Mouse (Mus musculus): Measurements from ENCODE around the gene Apoh.

Apoh gene

GRCm38 (mm10) chr11:108377680-108378362, 34.7 kb downstream of the Apoh start:
- peak; percentile 79 for DNase-seq (ENCODE audit: extremely low read depth, insufficient read length, low spot score)

- DNase-seq (ENCODE audit: extremely low read depth, insufficient read length, low spot score): peak; percentile 19
Observed at GRCm38 (mm10) chr11:108378363-108378751, 35.2 kb downstream of the Apoh start.

GRCm38 (mm10) chr11:108382664-108383063, 39.5 kb downstream of the Apoh start:
- no peak for DNase-seq (ENCODE audit: extremely low read depth, insufficient read length, low spot score)

DNA sequence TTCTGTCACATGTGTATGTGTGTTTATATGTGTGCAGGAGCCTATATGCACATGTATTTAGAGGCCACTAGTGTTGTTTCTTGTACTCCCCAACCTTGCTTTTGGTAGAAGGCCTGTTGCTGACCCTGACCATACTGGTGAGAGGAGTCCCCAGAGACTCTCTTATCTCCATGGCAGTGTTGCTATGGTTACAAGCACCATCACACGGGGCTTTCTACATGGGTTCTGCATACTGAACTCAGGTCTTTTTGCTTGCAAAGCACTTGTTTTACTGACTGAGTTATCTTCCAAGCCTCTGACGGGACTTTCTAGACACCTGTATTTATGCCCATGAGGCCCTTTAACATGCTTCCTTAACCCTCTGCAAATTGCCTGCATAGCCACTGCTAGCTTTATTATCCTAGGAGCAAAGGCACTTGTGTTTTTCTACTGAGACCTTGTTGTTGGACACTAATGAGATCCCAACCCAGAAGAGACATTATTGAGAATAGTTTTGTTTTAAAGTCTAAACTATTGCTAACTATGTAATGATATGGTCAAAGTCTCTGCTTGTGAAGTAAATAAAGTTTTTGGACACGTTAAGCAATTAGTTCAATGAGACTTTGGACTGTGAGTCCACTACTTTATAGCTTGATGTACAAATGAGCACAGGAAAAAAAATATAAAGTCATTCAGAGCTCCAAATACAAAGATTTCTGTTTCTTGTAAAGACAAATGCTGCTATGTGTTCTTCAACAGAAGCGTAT, 41.9 kb downstream of the Apoh start:
- DNase-seq (ENCODE audit: extremely low read depth, insufficient read length, low spot score): no peak

GRCm38 (mm10) chr11:108385666-108386024, 42.5 kb downstream of the Apoh start:
- DNase-seq (ENCODE audit: extremely low read depth, insufficient read length, low spot score): no peak

DNA sequence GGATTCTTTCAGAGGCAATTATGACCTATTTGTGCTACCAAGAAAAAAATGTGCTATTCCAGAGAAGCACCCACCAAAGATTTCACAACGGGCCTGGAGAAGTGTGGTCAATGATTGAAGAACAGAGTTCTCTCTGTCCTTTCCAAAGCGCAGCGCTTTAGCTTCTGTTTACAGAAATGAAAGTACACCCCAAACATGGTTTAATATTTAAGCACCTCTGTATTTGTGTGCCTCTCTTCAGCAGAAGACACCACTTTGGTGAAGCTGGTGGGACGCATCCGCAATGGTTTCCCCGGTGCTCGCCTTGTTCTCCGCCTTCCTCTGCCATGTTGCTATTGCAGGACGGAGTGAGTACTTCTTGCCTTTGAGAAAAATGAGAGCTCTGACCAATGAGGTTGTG, 51.9 kb downstream of the Apoh start:
- DNase-seq (ENCODE audit: extremely low read depth, insufficient read length, low spot score): no peak

GRCm38 (mm10) chr11:108396076-108396829, 53.1 kb downstream of the Apoh start:
- no peak for DNase-seq (ENCODE audit: extremely low read depth, insufficient read length, low spot score)

- DNase-seq (ENCODE audit: extremely low read depth, insufficient read length, low spot score): no peak
Observed at GRCm38 (mm10) chr11:108409876-108410644, 66.9 kb downstream of the Apoh start.

GRCm38 (mm10) chr11:108416360-108416759, 73.2 kb downstream of the Apoh start:
- no peak for DNase-seq (ENCODE audit: extremely low read depth, insufficient read length, low spot score)

DNA sequence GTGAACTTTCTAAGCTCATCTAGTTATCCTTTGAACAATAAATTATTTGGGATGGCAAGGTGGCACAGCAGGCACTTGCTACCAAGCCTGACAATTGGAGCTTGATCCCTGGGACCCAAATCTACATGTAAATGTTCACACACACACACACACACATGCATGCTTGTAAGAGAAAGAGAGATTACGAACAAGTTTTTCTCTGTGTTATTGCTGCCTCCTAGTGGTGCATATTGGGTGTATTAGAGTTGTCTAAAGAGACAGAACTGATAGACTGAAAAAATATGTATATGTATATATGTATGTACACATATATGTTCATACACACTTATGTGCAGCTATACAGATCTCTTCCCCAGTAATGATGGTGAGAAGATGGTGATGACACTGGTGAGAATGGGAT, 75.4 kb downstream of the Apoh start:
- DNase-seq (ENCODE audit: extremely low read depth, insufficient read length, low spot score): no peak

GRCm38 (mm10) chr11:108419242-108419641, 76.1 kb downstream of the Apoh start:
- DNase-seq (ENCODE audit: extremely low read depth, insufficient read length, low spot score): no peak

DNA sequence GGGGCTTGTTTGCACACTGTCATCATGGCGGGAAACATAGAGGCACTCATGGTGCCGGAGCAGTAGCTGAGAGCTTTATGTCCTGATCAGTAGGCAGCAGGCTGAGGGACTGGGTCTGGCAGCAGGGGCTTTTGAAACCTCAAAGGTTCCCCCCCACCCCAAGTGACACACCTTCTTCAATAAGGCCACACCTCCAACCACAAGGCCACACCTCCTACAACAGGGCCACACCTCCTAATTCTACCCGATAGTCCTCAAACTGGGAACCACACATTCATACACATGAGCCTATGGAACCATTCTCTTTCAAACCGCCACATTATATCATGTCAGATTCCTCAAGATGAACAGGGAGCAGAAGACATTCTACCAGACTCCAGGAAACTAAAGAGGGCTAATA, 77.6 kb downstream of the Apoh start:
- DNase-seq (ENCODE audit: extremely low read depth, insufficient read length, low spot score): no peak

- no peak for DNase-seq (ENCODE audit: extremely low read depth, insufficient read length, low spot score)
Observed at GRCm38 (mm10) chr11:108423221-108423620, 80.1 kb downstream of the Apoh start.

- no peak for DNase-seq (ENCODE audit: extremely low read depth, insufficient read length, low spot score)
Observed at GRCm38 (mm10) chr11:108424111-108424510, 81.0 kb downstream of the Apoh start.

- peak; percentile 99 for DNase-seq (ENCODE audit: extremely low read depth, insufficient read length, low spot score)
Observed at GRCm38 (mm10) chr11:108424889-108425591, 81.9 kb downstream of the Apoh start, which contains the start of gene Cep112. Cep112 (plus strand) TSS chr11:108425192.

DNA sequence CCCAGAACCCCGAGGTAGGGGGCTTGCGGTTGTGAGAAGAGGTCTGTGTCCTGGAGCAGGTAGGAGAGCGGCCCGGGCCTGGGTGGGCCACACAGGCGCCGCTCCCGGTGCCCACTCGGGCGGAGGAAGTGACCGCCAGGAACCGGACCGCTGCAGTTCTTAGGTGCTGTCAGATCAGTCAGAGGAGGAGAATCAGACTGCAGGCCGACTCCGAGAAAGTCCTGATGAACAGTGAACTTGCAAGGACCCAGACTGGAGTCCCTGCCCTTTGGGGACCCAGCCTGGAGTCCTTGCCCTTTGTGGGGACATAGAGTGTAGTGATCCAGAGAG, 82.4 kb downstream of the Apoh start:
- DNase-seq (ENCODE audit: extremely low read depth, insufficient read length, low spot score): no peak

GRCm38 (mm10) chr11:108426086-108426485, 82.9 kb downstream of the Apoh start:
- DNase-seq (ENCODE audit: extremely low read depth, insufficient read length, low spot score): no peak

DNA sequence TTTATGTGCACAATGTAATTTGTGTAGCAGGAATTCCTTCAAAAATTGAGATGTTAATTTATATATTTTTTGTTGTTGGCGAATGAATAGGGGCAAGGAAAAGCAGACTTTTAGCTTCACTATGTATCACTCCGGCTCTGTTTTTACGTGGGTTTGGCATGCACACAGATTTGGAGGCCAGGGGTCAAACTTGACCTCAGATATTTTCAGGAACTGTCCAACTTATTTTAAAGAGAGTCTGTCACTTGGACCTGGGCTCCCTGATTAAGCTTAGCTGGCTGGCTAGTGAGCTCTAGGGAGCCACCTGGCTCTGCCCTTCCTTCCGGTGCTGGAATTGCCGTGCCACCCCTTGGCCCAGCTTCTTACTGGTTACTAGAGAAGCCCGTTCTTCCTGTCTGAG, 84.0 kb downstream of the Apoh start:
- no peak for DNase-seq (ENCODE audit: extremely low read depth, insufficient read length, low spot score)

DNA sequence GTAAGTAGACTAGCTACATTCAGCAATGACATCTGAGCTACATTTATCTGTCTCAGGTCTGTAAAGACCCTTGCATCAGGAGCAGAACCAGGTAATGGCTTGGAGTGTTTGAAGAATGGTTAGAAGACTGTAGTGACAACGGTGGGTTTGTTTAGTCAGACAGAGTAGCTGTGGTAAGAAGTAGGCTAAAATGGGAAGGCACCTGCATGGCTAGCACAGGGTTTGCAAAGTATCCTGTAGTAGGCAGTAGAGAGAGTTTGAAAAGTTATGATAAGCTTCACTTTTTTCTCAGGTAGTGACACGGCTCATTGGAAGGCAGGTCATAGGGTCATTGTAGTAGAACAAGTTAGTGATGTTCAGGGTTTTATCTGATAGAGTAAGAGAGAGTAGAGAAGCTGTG, 85.9 kb downstream of the Apoh start:
- no peak for DNase-seq (ENCODE audit: extremely low read depth, insufficient read length, low spot score)

DNA sequence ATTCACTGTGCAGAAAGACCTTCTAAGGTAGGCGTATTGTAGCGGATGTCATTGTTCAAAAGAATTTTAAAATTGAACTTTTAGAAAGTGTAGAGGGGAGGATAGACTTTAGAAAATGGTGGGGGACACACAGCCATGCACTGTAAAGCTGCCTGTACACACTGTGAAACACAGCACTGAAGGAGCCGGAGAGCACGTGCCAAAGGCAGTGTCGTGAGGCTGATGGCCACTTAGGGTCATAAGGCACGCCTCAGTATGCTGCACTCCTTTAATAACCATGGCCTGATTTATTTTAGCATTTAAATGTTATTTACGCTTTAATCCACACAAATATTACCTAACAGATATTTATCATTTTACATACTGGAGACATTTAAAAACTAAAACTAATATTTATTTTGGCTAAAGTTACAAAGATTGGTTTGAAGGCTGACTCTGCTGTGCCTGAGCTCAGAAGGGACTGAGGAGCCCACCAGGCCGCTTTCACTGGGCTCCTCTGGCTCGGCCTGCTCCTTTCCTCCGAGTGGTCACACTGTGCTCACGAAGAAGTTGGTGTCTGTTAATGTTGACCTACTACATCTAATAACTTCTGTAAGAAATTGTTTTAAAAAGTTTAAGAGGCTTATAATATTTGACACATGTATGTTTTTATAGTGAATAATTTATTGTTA, 100.9 kb downstream of the Apoh start:
- no peak for DNase-seq (ENCODE audit: extremely low read depth, insufficient read length, low spot score)

Measured in 3134 (cell line).